Mouse (Mus musculus): ENCODE results near the gene Mctp1. TPM values are rescaled to one million over a fixed set of nuclear protein-coding genes. Genes with fewer than 3 reads are reported as not detected.

Gene Mctp1
- polyA plus RNA-seq, 1 experiment from 2014 or later, result 3.9 TPM

GRCm38 (mm10) chr13:76523170-76523569, 138.8 kb downstream of the Mctp1 start:
- 71% methylated on average over 1 of the region's 1 CpGs for WGBS
- ATAC-seq, result no peak
- no peaks in the 10 kb centered on the region for H3K4me1 ChIP-seq (ENCODE audit: insufficient read depth, low read depth, low read length)
- no peak overlapping the region for H3K27ac ChIP-seq (ENCODE audit: low read length)
- no peak overlapping the region for H3K4me2 ChIP-seq (replicated peaks; ENCODE audit: low read depth, low read length)
- no peaks in the 10 kb centered on the region for H3K9me3 ChIP-seq (ENCODE audit: low read length)
- no peak overlapping the region for H3K9ac ChIP-seq (replicated peaks; ENCODE audit: low read depth)
- H3K27me3 ChIP-seq (replicated peaks; ENCODE audit: insufficient read depth, low read length), result no peaks in the 10 kb centered on the region
- H3K4me3 ChIP-seq (ENCODE audit: low read depth, low read length), result no peak overlapping the region
- TF ChIP-seq EP300 (IDR thresholded peaks at IDR 0.05) (no peak), CTCF (IDR thresholded peaks at IDR 0.05) (no peak)
- H3K36me3 ChIP-seq (ENCODE audit: insufficient read depth, low read length), result no peaks in the 10 kb centered on the region
- no peak for DNase-seq (ENCODE audit: low spot score)

- ATAC-seq (no peak), DNase-seq (ENCODE audit: low spot score) (no peak)
- Histone ChIP-seq H3K9me3 (ENCODE audit: low read length) (no peaks in the 10 kb centered on the region), H3K4me2 (replicated peaks; ENCODE audit: low read depth, low read length) (no peak overlapping the region), H3K4me3 (ENCODE audit: low read depth, low read length) (no peak overlapping the region), H3K4me1 (ENCODE audit: insufficient read depth, low read depth, low read length) (no peaks in the 10 kb centered on the region), H3K27me3 (replicated peaks; ENCODE audit: insufficient read depth, low read length) (no peaks in the 10 kb centered on the region), H3K9ac (replicated peaks; ENCODE audit: low read depth) (no peak overlapping the region), H3K36me3 (ENCODE audit: insufficient read depth, low read length) (no peaks in the 10 kb centered on the region), H3K27ac (ENCODE audit: low read length) (no peak overlapping the region)
- TF ChIP-seq EP300 (IDR thresholded peaks at IDR 0.05), result no peak
Observed at GRCm38 (mm10) chr13:76527326-76527725, 143.0 kb downstream of the Mctp1 start.

- Histone ChIP-seq H3K9me3 (ENCODE audit: low read length) (no peaks in the 10 kb centered on the region), H3K27me3 (replicated peaks; ENCODE audit: insufficient read depth, low read length) (no peaks in the 10 kb centered on the region), H3K27ac (ENCODE audit: low read length) (no peak overlapping the region), H3K9ac (replicated peaks; ENCODE audit: low read depth) (no peak overlapping the region), H3K4me2 (replicated peaks; ENCODE audit: low read depth, low read length) (no peak overlapping the region), H3K36me3 (ENCODE audit: insufficient read depth, low read length) (no peaks in the 10 kb centered on the region), H3K4me1 (ENCODE audit: insufficient read depth, low read depth, low read length) (no peaks in the 10 kb centered on the region), H3K4me3 (ENCODE audit: low read depth, low read length) (no peak overlapping the region)
- WGBS, result 19% methylated on average over 1 of the region's 1 CpGs
- TF ChIP-seq EP300 (IDR thresholded peaks at IDR 0.05) (no peak), CTCF (IDR thresholded peaks at IDR 0.05) (no peak)
- ATAC-seq (no peak), DNase-seq (ENCODE audit: low spot score) (no peak)
Observed at GRCm38 (mm10) chr13:76527751-76528150, 143.4 kb downstream of the Mctp1 start.

- H3K36me3 ChIP-seq (ENCODE audit: insufficient read depth, low read length), result no peaks in the 10 kb centered on the region
- no peak overlapping the region for H3K4me2 ChIP-seq (replicated peaks; ENCODE audit: low read depth, low read length)
- DNase-seq (ENCODE audit: low spot score), result no peak
- no peaks in the 10 kb centered on the region for H3K9me3 ChIP-seq (ENCODE audit: low read length)
- H3K27ac ChIP-seq (ENCODE audit: low read length), result no peak overlapping the region
- no peaks in the 10 kb centered on the region for H3K27me3 ChIP-seq (replicated peaks; ENCODE audit: insufficient read depth, low read length)
- H3K4me1 ChIP-seq (ENCODE audit: insufficient read depth, low read depth, low read length), result no peaks in the 10 kb centered on the region
- no peak overlapping the region for H3K4me3 ChIP-seq (ENCODE audit: low read depth, low read length)
- no peak overlapping the region for H3K9ac ChIP-seq (replicated peaks; ENCODE audit: low read depth)
- WGBS, result 85% methylated on average over 2 of the region's 2 CpGs
- TF ChIP-seq CTCF (IDR thresholded peaks at IDR 0.05) (no peak), EP300 (IDR thresholded peaks at IDR 0.05) (no peak)
- ATAC-seq, result no peak
Observed at GRCm38 (mm10) chr13:76529915-76530314, 145.6 kb downstream of the Mctp1 start.

- no peak overlapping the region for H3K4me3 ChIP-seq (ENCODE audit: low read depth, low read length)
- DNase-seq (ENCODE audit: low spot score) (no peak), ATAC-seq (no peak)
- no peaks in the 10 kb centered on the region for H3K9me3 ChIP-seq (ENCODE audit: low read length)
- H3K36me3 ChIP-seq (ENCODE audit: insufficient read depth, low read length), result no peaks in the 10 kb centered on the region
- no peak overlapping the region for H3K9ac ChIP-seq (replicated peaks; ENCODE audit: low read depth)
- TF ChIP-seq CTCF (IDR thresholded peaks at IDR 0.05) (no peak), EP300 (IDR thresholded peaks at IDR 0.05) (no peak)
- WGBS, result 86% methylated on average over 3 of the region's 3 CpGs
- no peaks in the 10 kb centered on the region for H3K4me1 ChIP-seq (ENCODE audit: insufficient read depth, low read depth, low read length)
- no peaks in the 10 kb centered on the region for H3K27me3 ChIP-seq (replicated peaks; ENCODE audit: insufficient read depth, low read length)
- H3K27ac ChIP-seq (ENCODE audit: low read length), result no peak overlapping the region
- no peak overlapping the region for H3K4me2 ChIP-seq (replicated peaks; ENCODE audit: low read depth, low read length)
Observed at GRCm38 (mm10) chr13:76530867-76531504, 146.7 kb downstream of the Mctp1 start.

GRCm38 (mm10) chr13:76547854-76548253, 163.5 kb downstream of the Mctp1 start:
- Histone ChIP-seq H3K27me3 (replicated peaks; ENCODE audit: insufficient read depth, low read length) (no peaks in the 10 kb centered on the region), H3K4me3 (ENCODE audit: low read depth, low read length) (no peak overlapping the region), H3K4me1 (ENCODE audit: insufficient read depth, low read depth, low read length) (no peaks in the 10 kb centered on the region), H3K9ac (replicated peaks; ENCODE audit: low read depth) (no peak overlapping the region), H3K27ac (ENCODE audit: low read length) (no peak overlapping the region), H3K4me2 (replicated peaks; ENCODE audit: low read depth, low read length) (no peak overlapping the region), H3K9me3 (ENCODE audit: low read length) (no peaks in the 10 kb centered on the region), H3K36me3 (ENCODE audit: insufficient read depth, low read length) (no peaks in the 10 kb centered on the region)
- ATAC-seq, result no peak
- DNase-seq (ENCODE audit: low spot score), result no peak
- 75% methylated on average over 2 of the region's 2 CpGs for WGBS
- TF ChIP-seq CTCF (IDR thresholded peaks at IDR 0.05) (no peak), EP300 (IDR thresholded peaks at IDR 0.05) (no peak)

- Histone ChIP-seq H3K36me3 (ENCODE audit: insufficient read depth, low read length) (no peaks in the 10 kb centered on the region), H3K9ac (replicated peaks; ENCODE audit: low read depth) (no peak overlapping the region), H3K4me3 (ENCODE audit: low read depth, low read length) (no peak overlapping the region), H3K27me3 (replicated peaks; ENCODE audit: insufficient read depth, low read length) (no peaks in the 10 kb centered on the region), H3K4me2 (replicated peaks; ENCODE audit: low read depth, low read length) (no peak overlapping the region), H3K27ac (ENCODE audit: low read length) (no peak overlapping the region), H3K9me3 (ENCODE audit: low read length) (no peaks in the 10 kb centered on the region), H3K4me1 (ENCODE audit: insufficient read depth, low read depth, low read length) (no peaks in the 10 kb centered on the region)
- no peak for TF ChIP-seq EP300 (IDR thresholded peaks at IDR 0.05)
- no peak for TF ChIP-seq CTCF (IDR thresholded peaks at IDR 0.05)
- ATAC-seq (no peak), DNase-seq (ENCODE audit: low spot score) (no peak)
- WGBS, result 84% methylated on average over 8 of the region's 8 CpGs
Observed at GRCm38 (mm10) chr13:76560918-76561317, 176.6 kb downstream of the Mctp1 start.

Data from lung, postnatal 0 days (tissue).